Mouse (Mus musculus) megakaryocyte, embryonic 14.5 days (primary cell): Measurements from ENCODE around the gene Actr2.

ENCODE experiments used
- FLI1 ChIP-seq: IDR thresholded peaks from 2 replicates; pipeline ENCODE4 v1.6.1; 2012; ENCODE audit warnings: low read length, inconsistent platforms, mixed read lengths
- GATA1 ChIP-seq: IDR thresholded peaks from 3 replicates; pipeline ENCODE4 v1.6.1; 2012; ENCODE audit warnings: mixed read lengths, low read length, inconsistent platforms, borderline replicate concordance

DNA sequence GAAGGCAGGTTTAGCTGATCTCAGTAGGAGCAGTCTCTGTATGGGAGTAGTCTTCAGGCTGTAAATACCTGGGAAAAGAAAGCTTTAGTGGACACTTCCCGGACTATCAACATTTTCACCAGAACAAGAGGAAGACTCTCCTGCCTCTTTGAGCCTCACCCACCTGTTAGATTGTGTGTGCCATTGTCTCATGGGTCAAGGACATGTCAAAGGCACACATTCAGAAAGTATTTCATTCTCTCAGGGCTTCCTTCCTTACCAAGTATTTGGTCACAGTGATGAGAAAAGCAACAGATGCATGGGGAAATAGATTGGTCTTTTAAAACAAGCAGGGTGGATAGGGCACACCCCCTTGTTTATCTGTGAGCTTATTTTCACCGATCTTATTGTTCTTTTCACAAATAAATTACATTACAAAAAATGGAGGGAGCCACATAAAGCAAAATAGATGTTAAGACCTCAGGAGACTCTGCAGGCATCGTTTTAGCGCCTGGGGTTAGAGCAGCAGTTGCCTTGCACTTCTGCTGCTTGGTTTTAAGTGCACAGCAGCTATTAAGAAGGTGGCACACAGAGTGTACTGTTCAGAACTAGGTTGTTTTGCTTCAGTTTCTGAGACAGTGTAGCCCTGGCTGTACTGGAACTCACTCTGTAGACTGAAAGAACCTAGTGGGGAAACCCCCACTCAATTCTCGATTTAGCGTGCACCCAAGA, 25.9 kb upstream of the Actr2 start:
- TF ChIP-seq GATA1: no peak
- TF ChIP-seq FLI1: no peak
